Mouse (Mus musculus): ENCODE measurements around the gene Gsto2. TPM values are rescaled to one million over a fixed set of nuclear protein-coding genes. Genes with fewer than 3 reads are reported as not detected.

The Gsto2 gene
- polyA plus RNA-seq, 1 experiment = not detected

GRCm38 (mm10) chr19:47900012-47900411, 34.7 kb downstream of the Gsto2 start:
- TF ChIP-seq POLR2A (IDR thresholded peaks at IDR 0.05; ENCODE audit: insufficient read depth, low read depth, low read length) (no peak), CTCF (IDR thresholded peaks at IDR 0.05; ENCODE audit: insufficient read depth, low read depth, low read length) (no peak)
- Histone ChIP-seq H3K4me3 (ENCODE audit: insufficient read depth, low read depth, low read length) (no peak overlapping the region), H3K4me1 (ENCODE audit: control insufficient read depth, insufficient read depth, low read length) (peaks cover 8% of the 10 kb centered on the region), H3K27ac (ENCODE audit: insufficient read depth, low read depth, low read length) (no peak overlapping the region)
- WGBS = 68% methylated on average over 6 of the region's 6 CpGs

GRCm38 (mm10) chr19:47900558-47900957, 35.2 kb downstream of the Gsto2 start:
- peaks cover 8% of the 10 kb centered on the region for H3K4me1 ChIP-seq (ENCODE audit: control insufficient read depth, insufficient read depth, low read length)
- H3K4me3 ChIP-seq (ENCODE audit: insufficient read depth, low read depth, low read length) = no peak overlapping the region
- H3K27ac ChIP-seq (ENCODE audit: insufficient read depth, low read depth, low read length) = no peak overlapping the region
- WGBS = 58% methylated on average over 10 of the region's 10 CpGs
- TF ChIP-seq CTCF (IDR thresholded peaks at IDR 0.05; ENCODE audit: insufficient read depth, low read depth, low read length) (no peak), POLR2A (IDR thresholded peaks at IDR 0.05; ENCODE audit: insufficient read depth, low read depth, low read length) (no peak)

- WGBS = 82% methylated on average over 13 of the region's 13 CpGs
- H3K4me3 ChIP-seq (ENCODE audit: insufficient read depth, low read depth, low read length) = no peak overlapping the region
- TF ChIP-seq POLR2A (IDR thresholded peaks at IDR 0.05; ENCODE audit: insufficient read depth, low read depth, low read length) = no peak
- no peak for TF ChIP-seq CTCF (IDR thresholded peaks at IDR 0.05; ENCODE audit: insufficient read depth, low read depth, low read length)
- H3K27ac ChIP-seq (ENCODE audit: insufficient read depth, low read depth, low read length) = no peak overlapping the region
- H3K4me1 ChIP-seq (ENCODE audit: control insufficient read depth, insufficient read depth, low read length) = peaks cover 8% of the 10 kb centered on the region
Observed at GRCm38 (mm10) chr19:47902316-47903201, 37.2 kb downstream of the Gsto2 start.

- no peak overlapping the region for H3K27ac ChIP-seq (ENCODE audit: insufficient read depth, low read depth, low read length)
- TF ChIP-seq CTCF (IDR thresholded peaks at IDR 0.05; ENCODE audit: insufficient read depth, low read depth, low read length) = no peak
- TF ChIP-seq POLR2A (IDR thresholded peaks at IDR 0.05; ENCODE audit: insufficient read depth, low read depth, low read length) = no peak
- H3K4me1 ChIP-seq (ENCODE audit: control insufficient read depth, insufficient read depth, low read length) = peaks cover 8% of the 10 kb centered on the region
- no peak overlapping the region for H3K4me3 ChIP-seq (ENCODE audit: insufficient read depth, low read depth, low read length)
- WGBS = 60% methylated on average over 4 of the region's 4 CpGs
Observed at GRCm38 (mm10) chr19:47903679-47904078, 38.3 kb downstream of the Gsto2 start.

DNA sequence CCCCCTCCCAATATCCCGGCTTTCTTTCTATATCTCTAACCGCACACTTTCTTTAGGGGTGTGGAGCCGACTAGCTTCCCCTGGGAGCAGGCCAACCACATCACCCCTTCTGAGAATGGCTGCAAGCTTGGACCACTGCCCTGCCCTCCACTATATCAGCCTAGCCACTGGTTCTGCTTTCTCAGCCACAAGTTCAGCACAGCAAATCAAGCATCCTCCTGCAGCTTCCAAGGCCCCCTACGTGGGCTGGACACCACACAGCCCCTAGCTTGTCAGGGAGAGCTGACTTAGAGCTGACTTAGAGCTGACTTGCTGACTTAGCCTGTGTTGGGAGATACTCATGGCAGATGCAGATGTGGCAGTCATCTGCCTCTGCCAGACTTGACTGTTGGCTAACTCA, 39.7 kb downstream of the Gsto2 start:
- no peak overlapping the region for H3K4me3 ChIP-seq (ENCODE audit: insufficient read depth, low read depth, low read length)
- no peak overlapping the region for H3K27ac ChIP-seq (ENCODE audit: insufficient read depth, low read depth, low read length)
- H3K4me1 ChIP-seq (ENCODE audit: control insufficient read depth, insufficient read depth, low read length) = peaks cover 17% of the 10 kb centered on the region
- no peak for TF ChIP-seq POLR2A (IDR thresholded peaks at IDR 0.05; ENCODE audit: insufficient read depth, low read depth, low read length)
- no peak for TF ChIP-seq CTCF (IDR thresholded peaks at IDR 0.05; ENCODE audit: insufficient read depth, low read depth, low read length)
- WGBS = 81% methylated on average over 4 of the region's 4 CpGs

- Histone ChIP-seq H3K4me1 (ENCODE audit: control insufficient read depth, insufficient read depth, low read length) (peaks cover 19% of the 10 kb centered on the region), H3K27ac (ENCODE audit: insufficient read depth, low read depth, low read length) (no peak overlapping the region), H3K4me3 (ENCODE audit: insufficient read depth, low read depth, low read length) (no peak overlapping the region)
- 91% methylated on average over 5 of the region's 5 CpGs for WGBS
- TF ChIP-seq CTCF (IDR thresholded peaks at IDR 0.05; ENCODE audit: insufficient read depth, low read depth, low read length) (no peak), POLR2A (IDR thresholded peaks at IDR 0.05; ENCODE audit: insufficient read depth, low read depth, low read length) (no peak)
Observed at GRCm38 (mm10) chr19:47905603-47906002, 40.3 kb downstream of the Gsto2 start.

DNA sequence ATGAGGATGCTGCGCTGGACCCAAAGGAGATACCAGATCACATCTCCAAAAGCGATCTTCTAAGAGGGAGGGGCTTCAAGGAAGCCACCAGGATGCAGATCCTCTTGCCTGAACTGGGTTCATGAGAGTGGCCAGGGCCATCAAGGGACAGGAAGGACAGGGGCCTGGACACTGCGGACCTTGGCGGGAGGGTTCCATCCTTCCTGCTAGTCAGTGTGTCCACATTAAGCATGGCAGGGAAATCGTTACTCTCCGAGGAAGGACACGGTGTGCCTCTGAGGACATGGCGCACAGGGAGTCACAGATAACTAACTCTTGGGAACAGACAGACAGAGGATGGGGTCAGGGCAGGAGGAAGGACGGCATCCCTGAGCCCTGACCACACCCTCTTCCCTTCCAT, 42.3 kb downstream of the Gsto2 start:
- TF ChIP-seq CTCF (IDR thresholded peaks at IDR 0.05; ENCODE audit: insufficient read depth, low read depth, low read length) = no peak
- no peak for TF ChIP-seq POLR2A (IDR thresholded peaks at IDR 0.05; ENCODE audit: insufficient read depth, low read depth, low read length)
- WGBS = 93% methylated on average over 9 of the region's 9 CpGs
- H3K4me1 ChIP-seq (ENCODE audit: control insufficient read depth, insufficient read depth, low read length) = peaks cover 19% of the 10 kb centered on the region
- no peak overlapping the region for H3K4me3 ChIP-seq (ENCODE audit: insufficient read depth, low read depth, low read length)
- no peak overlapping the region for H3K27ac ChIP-seq (ENCODE audit: insufficient read depth, low read depth, low read length)

DNA sequence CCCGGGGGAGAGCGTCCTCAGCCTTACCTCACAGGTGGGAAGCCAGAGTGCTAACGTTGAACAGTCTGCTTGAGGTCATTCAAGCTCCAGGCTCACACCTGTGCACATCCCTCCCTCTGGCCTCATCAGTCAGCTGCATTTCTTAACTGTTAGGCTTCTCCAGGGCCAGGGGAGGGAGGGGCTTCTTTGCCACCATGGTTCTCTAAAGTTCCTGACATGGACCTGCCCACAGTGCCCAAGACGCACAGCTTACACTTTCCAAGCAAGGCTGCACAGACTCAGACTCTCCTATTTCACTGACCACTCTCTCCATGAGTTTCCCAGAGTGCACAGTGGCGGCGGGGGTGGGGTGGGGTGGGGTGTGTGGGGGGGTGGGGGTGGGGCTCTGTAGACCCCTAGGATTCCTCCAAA, 43.6 kb downstream of the Gsto2 start:
- WGBS = 38% methylated on average over 6 of the region's 6 CpGs
- Histone ChIP-seq H3K27ac (ENCODE audit: insufficient read depth, low read depth, low read length) (no peak overlapping the region), H3K4me1 (ENCODE audit: control insufficient read depth, insufficient read depth, low read length) (peaks cover 11% of the 10 kb centered on the region), H3K4me3 (ENCODE audit: insufficient read depth, low read depth, low read length) (no peak overlapping the region)
- no peak for TF ChIP-seq POLR2A (IDR thresholded peaks at IDR 0.05; ENCODE audit: insufficient read depth, low read depth, low read length)
- TF ChIP-seq CTCF (IDR thresholded peaks at IDR 0.05; ENCODE audit: insufficient read depth, low read depth, low read length) = no peak

- Histone ChIP-seq H3K4me1 (ENCODE audit: control insufficient read depth, insufficient read depth, low read length) (peaks cover 11% of the 10 kb centered on the region), H3K27ac (ENCODE audit: insufficient read depth, low read depth, low read length) (no peak overlapping the region), H3K4me3 (ENCODE audit: insufficient read depth, low read depth, low read length) (no peak overlapping the region)
- WGBS = 9% methylated on average over 10 of the region's 10 CpGs
- TF ChIP-seq POLR2A (IDR thresholded peaks at IDR 0.05; ENCODE audit: insufficient read depth, low read depth, low read length) (peak; percentile 27; the same call in 1 of the 2 replicates), CTCF (IDR thresholded peaks at IDR 0.05; ENCODE audit: insufficient read depth, low read depth, low read length) (no peak)
Observed at GRCm38 (mm10) chr19:47909387-47910116, 44.2 kb downstream of the Gsto2 start.

Measured in olfactory bulb, adult 2 months (tissue).